Mouse (Mus musculus) bone marrow, adult 2 months (tissue): ENCODE results near the gene Rab9.

Source experiments
- CTCF ChIP-seq: fragments of 200-500 bp; IDR thresholded peaks from 2 replicates; pipeline ENCODE4 v1.5.1; 2011; ENCODE audit warnings: low read length, control low read depth; ENCODE audit not compliant: control insufficient read depth, insufficient read depth
- POLR2A ChIP-seq: fragments of 200-500 bp; IDR thresholded peaks from 2 replicates; pipeline ENCODE4 v1.6.1; 2011; ENCODE audit warnings: low read depth, mild to moderate bottlenecking, control low read depth, low read length, borderline replicate concordance; ENCODE audit not compliant: control insufficient read depth

GRCm38 (mm10) chrX:166515923-166516322 is 36.3 kb upstream of the Rab9 start:
- TF ChIP-seq CTCF: no peak
- no peak for TF ChIP-seq POLR2A
